Mouse (Mus musculus): ENCODE results near the gene Noxred1.

- TF ChIP-seq POLR2A (IDR thresholded peaks at IDR 0.05; ENCODE audit: low read depth, low read length) (no peak), CTCF (IDR thresholded peaks at IDR 0.05; ENCODE audit: extremely low read depth, insufficient read length, insufficient replicate concordance, low read depth, low read length) (no peak)
Observed at GRCm38 (mm10) chr12:87195069-87195468, 43.5 kb downstream of the Noxred1 start.

All from small intestine, adult 2 months (tissue).